Mouse (Mus musculus): ENCODE measurements around the gene Mcidas. TPM values are rescaled to one million over a fixed set of nuclear protein-coding genes. Genes with fewer than 3 reads are reported as not detected.
A peak's percentile ranks its signal among the peaks of the same experiment; 100 is the strongest.

Gene Mcidas
- polyA plus RNA-seq, 1 experiment from 2014 or later, result not detected

GRCm38 (mm10) chr13:113022467-113022866 is 28.8 kb downstream of the Mcidas start:
- 0 out of 2 replicates have a peak, but pooled peaks cover 2% of the 10 kb centered on the region for H3K4me1 ChIP-seq (replicated peaks; ENCODE audit: control insufficient read depth, insufficient read depth, low read length)
- no peaks in the 10 kb centered on the region for H3K9me3 ChIP-seq (ENCODE audit: control insufficient read depth)
- no peak for ATAC-seq
- H3K4me2 ChIP-seq (replicated peaks; ENCODE audit: low read depth), result no peak overlapping the region
- no peaks in the 10 kb centered on the region for H3K36me3 ChIP-seq (ENCODE audit: control insufficient read depth, insufficient read depth)
- H3K27me3 ChIP-seq (replicated peaks; ENCODE audit: control insufficient read depth, insufficient read depth, low read length), result no peaks in the 10 kb centered on the region
- no peak overlapping the region for H3K4me3 ChIP-seq (ENCODE audit: low read depth, low read length)
- WGBS, result 69% methylated on average over 8 of the region's 8 CpGs
- no peak overlapping the region for H3K27ac ChIP-seq (ENCODE audit: low read depth, low read length)
- TF ChIP-seq CTCF (IDR thresholded peaks at IDR 0.05; ENCODE audit: low read depth), result no peak
- no peak overlapping the region for H3K9ac ChIP-seq (ENCODE audit: low read depth, low read length)

GRCm38 (mm10) chr13:113023274-113024143 is 29.9 kb downstream of the Mcidas start:
- TF ChIP-seq CTCF (IDR thresholded peaks at IDR 0.05; ENCODE audit: low read depth), result no peak
- Histone ChIP-seq H3K4me2 (replicated peaks; ENCODE audit: low read depth) (no peak overlapping the region), H3K9me3 (ENCODE audit: control insufficient read depth) (no peaks in the 10 kb centered on the region), H3K27ac (ENCODE audit: low read depth, low read length) (no peak overlapping the region), H3K4me3 (ENCODE audit: low read depth, low read length) (no peak overlapping the region), H3K9ac (ENCODE audit: low read depth, low read length) (no peak overlapping the region), H3K36me3 (ENCODE audit: control insufficient read depth, insufficient read depth) (no peaks in the 10 kb centered on the region), H3K4me1 (replicated peaks; ENCODE audit: control insufficient read depth, insufficient read depth, low read length) (0 out of 2 replicates have a peak, but pooled peaks cover 2% of the 10 kb centered on the region), H3K27me3 (replicated peaks; ENCODE audit: control insufficient read depth, insufficient read depth, low read length) (no peaks in the 10 kb centered on the region)
- no peak for ATAC-seq
- WGBS, result 69% methylated on average over 17 of the region's 17 CpGs

- H3K36me3 ChIP-seq (ENCODE audit: control insufficient read depth, insufficient read depth), result no peaks in the 10 kb centered on the region
- peak overlapping the region; percentile 46 for H3K4me3 ChIP-seq (ENCODE audit: low read depth, low read length)
- 2% methylated on average over 7 of the region's 7 CpGs for WGBS
- H3K27ac ChIP-seq (ENCODE audit: low read depth, low read length), result no peak overlapping the region
- 0 out of 2 replicates have a peak, but pooled peaks cover 5% of the 10 kb centered on the region for H3K4me1 ChIP-seq (replicated peaks; ENCODE audit: control insufficient read depth, insufficient read depth, low read length)
- H3K4me2 ChIP-seq (replicated peaks; ENCODE audit: low read depth), result peak overlapping the region; percentile 88
- no peak for TF ChIP-seq CTCF (IDR thresholded peaks at IDR 0.05; ENCODE audit: low read depth)
- no peaks in the 10 kb centered on the region for H3K9me3 ChIP-seq (ENCODE audit: control insufficient read depth)
- no peak overlapping the region for H3K9ac ChIP-seq (ENCODE audit: low read depth, low read length)
- peaks cover 49% of the 10 kb centered on the region for H3K27me3 ChIP-seq (replicated peaks; ENCODE audit: control insufficient read depth, insufficient read depth, low read length)
- no peak for ATAC-seq
Observed at GRCm38 (mm10) chr13:113031351-113031750, 37.7 kb downstream of the Mcidas start.

GRCm38 (mm10) chr13:113031792-113032571 is 38.3 kb downstream of the Mcidas start:
- H3K27me3 ChIP-seq (replicated peaks; ENCODE audit: control insufficient read depth, insufficient read depth, low read length), result peaks cover 49% of the 10 kb centered on the region
- no peak for ATAC-seq

GRCm38 (mm10) chr13:113032831-113033230 is 39.2 kb downstream of the Mcidas start:
- H3K4me1 ChIP-seq (replicated peaks; ENCODE audit: control insufficient read depth, insufficient read depth, low read length), result 0 out of 2 replicates have a peak, but pooled peaks cover 5% of the 10 kb centered on the region
- H3K4me3 ChIP-seq (ENCODE audit: low read depth, low read length), result no peak overlapping the region
- H3K9me3 ChIP-seq (ENCODE audit: control insufficient read depth), result no peaks in the 10 kb centered on the region
- H3K27ac ChIP-seq (ENCODE audit: low read depth, low read length), result no peak overlapping the region
- no peak for TF ChIP-seq CTCF (IDR thresholded peaks at IDR 0.05; ENCODE audit: low read depth)
- ATAC-seq, result no peak
- H3K4me2 ChIP-seq (replicated peaks; ENCODE audit: low read depth), result no peak overlapping the region
- H3K9ac ChIP-seq (ENCODE audit: low read depth, low read length), result no peak overlapping the region
- peaks cover 53% of the 10 kb centered on the region for H3K27me3 ChIP-seq (replicated peaks; ENCODE audit: control insufficient read depth, insufficient read depth, low read length)
- H3K36me3 ChIP-seq (ENCODE audit: control insufficient read depth, insufficient read depth), result no peaks in the 10 kb centered on the region

More at GRCm38 (mm10) chr13:113031792-113032571, 38.3 kb downstream of the Mcidas start:
- Histone ChIP-seq H3K4me1 (replicated peaks; ENCODE audit: control insufficient read depth, insufficient read depth, low read length) (0 out of 2 replicates have a peak, but pooled peaks cover 5% of the 10 kb centered on the region), H3K4me2 (replicated peaks; ENCODE audit: low read depth) (peak overlapping the region; percentile 88), H3K27ac (ENCODE audit: low read depth, low read length) (no peak overlapping the region), H3K36me3 (ENCODE audit: control insufficient read depth, insufficient read depth) (no peaks in the 10 kb centered on the region), H3K4me3 (ENCODE audit: low read depth, low read length) (peak overlapping the region; percentile 46), H3K9ac (ENCODE audit: low read depth, low read length) (no peak overlapping the region), H3K9me3 (ENCODE audit: control insufficient read depth) (no peaks in the 10 kb centered on the region)
- TF ChIP-seq CTCF (IDR thresholded peaks at IDR 0.05; ENCODE audit: low read depth), result no peak
- 1% methylated on average over 40 of the region's 40 CpGs for WGBS

All from intestine, postnatal 0 days (tissue).